Mouse (Mus musculus) frontal cortex, postnatal 14 days (tissue): ENCODE data around the gene Zfp322a.

Experiments
- DNase-seq, 2 experiments: peaks; one replicate each; pipeline ENCODE4 v3.0.0; 2022; ENCODE audit warnings: low spot score in 2 of 2

The Zfp322a gene

GRCm38 (mm10) chr13:23317305-23317889 is 51.6 kb downstream of the Zfp322a start:
- peak in 1 of 2 experiments; percentile 43 for DNase-seq

GRCm38 (mm10) chr13:23312909-23313669 is 55.9 kb downstream of the Zfp322a start:
- no peak for DNase-seq

- DNase-seq = no peak
Measured at GRCm38 (mm10) chr13:23310036-23310435, 59.0 kb downstream of the Zfp322a start.

- peak in 1 of 2 experiments; percentile 13 for DNase-seq
Measured at GRCm38 (mm10) chr13:23309495-23310011, 59.5 kb downstream of the Zfp322a start.

GRCm38 (mm10) chr13:23308639-23309307 is 60.2 kb downstream of the Zfp322a start:
- DNase-seq = peak in 1 of 2 experiments; percentile 49

- DNase-seq = peak in 1 of 2 experiments; percentile 56
Measured at GRCm38 (mm10) chr13:23307069-23307814, 61.8 kb downstream of the Zfp322a start.

- no peak for DNase-seq
Measured at GRCm38 (mm10) chr13:23306707-23307068, 62.3 kb downstream of the Zfp322a start.
